Mouse (Mus musculus) limb, embryonic 14.5 days (tissue): ENCODE measurements around the gene Polm. TPM values are rescaled to one million over a fixed set of nuclear protein-coding genes. Genes with fewer than 3 reads are reported as not detected.

Experiments used
- ATAC-seq: fragments of 200-750 bp; cut with Nextera tagmentation; 2 replicates; pipeline ENCODE4 v1.8.0; 2017; ENCODE audit warnings: low read depth, moderate number of reproducible peaks, moderate TSS enrichment; ENCODE audit not compliant: low FRiP score
- DNase-seq: peaks from one replicate; pipeline ENCODE4 v3.0.0-alpha.2; 2015; ENCODE audit warnings: low spot score
- H3K27ac ChIP-seq: fragments of 300-500 bp; sonication (generic); replicated peaks from 2 replicates; pipeline ENCODE4 v1.5.1; 2014; ENCODE audit warnings: low read depth, mild to moderate bottlenecking, low read length, moderate library complexity, mixed read lengths
- H3K27me3 ChIP-seq: fragments of 300-500 bp; sonication (generic); 2 replicates; pipeline ENCODE4 v1.6.1; 2014; ENCODE audit warnings: low read length, mixed read lengths; ENCODE audit not compliant: control insufficient read depth, insufficient read depth
- H3K36me3 ChIP-seq: fragments of 300-500 bp; sonication (generic); 2 replicates; pipeline ENCODE4 v1.6.1; 2014; ENCODE audit warnings: mild to moderate bottlenecking, low read length, moderate library complexity, mixed read lengths; ENCODE audit not compliant: control insufficient read depth, insufficient read depth
- H3K4me1 ChIP-seq: fragments of 300-500 bp; sonication (generic); 2 replicates; pipeline ENCODE4 v1.6.1; 2014; ENCODE audit warnings: antibody characterized with exemption, low read length, mixed read lengths; ENCODE audit not compliant: control insufficient read depth, insufficient read depth
- H3K4me2 ChIP-seq: fragments of 300-500 bp; sonication (generic); replicated peaks from 2 replicates; pipeline ENCODE4 v1.6.1; 2014; ENCODE audit warnings: low read depth, mild to moderate bottlenecking, low read length, moderate library complexity; ENCODE audit not compliant: severe bottlenecking
- H3K4me3 ChIP-seq: fragments of 300-500 bp; sonication (generic); replicated peaks from 2 replicates; pipeline ENCODE4 v1.5.1; 2014; ENCODE audit warnings: low read length
- H3K9ac ChIP-seq: fragments of 300-500 bp; sonication (generic); 2 replicates; pipeline ENCODE4 v1.6.1; 2014; ENCODE audit warnings: mild to moderate bottlenecking, low read depth, low read length, moderate library complexity; ENCODE audit not compliant: severe bottlenecking
- H3K9me3 ChIP-seq: fragments of 300-500 bp; sonication (generic); 2 replicates; pipeline ENCODE4 v1.6.1; 2016; ENCODE audit warnings: low read length; ENCODE audit not compliant: control insufficient read depth
- POLR2A ChIP-seq: fragments of 200-500 bp; IDR thresholded peaks from 2 replicates; pipeline ENCODE4 v1.8.0; 2012; ENCODE audit warnings: inconsistent platforms, mild to moderate bottlenecking, moderate library complexity, borderline replicate concordance; ENCODE audit not compliant: insufficient read depth, insufficient read length; ENCODE audit errors: extremely low read depth
- WGBS: fragments of 180-500 bp; shearing (Covaris S2); extraction: QIAGEN DNeasy Blood & Tissue Kit; methylation state at CpG from one replicate; pipeline ENCODE4 v1.1.7; 2014; 5-methylcytosine and 5-hydroxymethylcytosine counted together
- polyA plus RNA-seq, 2 experiments: library from polyadenylated mRNA; depleted of rRNA in 1 of 2; stranded (reverse) in 1 of 2; unstranded in 1 of 2; fragments of >200 nt; fragmentation: Nextera tagmentation in 1 of 2; extraction: Ambion mirVana in 1 of 2; gene quantifications; 2 replicates each; pipeline versions ENCODE4 v1.2.1 to v1.2.3; 2012 to 2014

Gene Polm
- polyA plus RNA-seq, 2 experiments: 11.1 to 29.5 TPM

GRCm38 (mm10) chr11:5855481-5855880 is 17.7 kb upstream of the Polm start:
- 0 out of 2 replicates have a peak overlapping the region, but pooled peaks have one; percentile 25 for H3K9ac ChIP-seq
- no peak overlapping the region for H3K4me3 ChIP-seq
- H3K27me3 ChIP-seq: no peaks in the 10 kb centered on the region
- no peak overlapping the region for H3K4me2 ChIP-seq
- no peak for TF ChIP-seq POLR2A
- ATAC-seq: peak; percentile 36
- DNase-seq: no peak
- H3K36me3 ChIP-seq: no peaks in the 10 kb centered on the region
- H3K27ac ChIP-seq: peak overlapping the region; percentile 70
- H3K4me1 ChIP-seq: peaks cover 17% of the 10 kb centered on the region; the same call in 1 of the 2 replicates
- H3K9me3 ChIP-seq: no peaks in the 10 kb centered on the region

GRCm38 (mm10) chr11:5852314-5852713 is 14.5 kb upstream of the Polm start:
- no peak for TF ChIP-seq POLR2A
- no peaks in the 10 kb centered on the region for H3K36me3 ChIP-seq
- DNase-seq (no peak), ATAC-seq (no peak)
- H3K27ac ChIP-seq: no peak overlapping the region
- whole genome bisulfite sequencing: 11% methylated on average over 1 of the region's 1 CpGs
- no peak overlapping the region for H3K4me3 ChIP-seq
- H3K9ac ChIP-seq: no peak overlapping the region
- H3K4me1 ChIP-seq: peaks cover 29% of the 10 kb centered on the region
- no peaks in the 10 kb centered on the region for H3K27me3 ChIP-seq
- H3K9me3 ChIP-seq: no peaks in the 10 kb centered on the region
- no peak overlapping the region for H3K4me2 ChIP-seq

- H3K4me3 ChIP-seq: no peak overlapping the region
- DNase-seq (no peak), ATAC-seq (no peak)
- WGBS: 64% methylated on average over 4 of the region's 4 CpGs
- H3K9me3 ChIP-seq: no peaks in the 10 kb centered on the region
- 0 out of 2 replicates have a peak overlapping the region, but pooled peaks have one; percentile 1 for H3K27ac ChIP-seq
- H3K27me3 ChIP-seq: no peaks in the 10 kb centered on the region
- no peak for TF ChIP-seq POLR2A
- no peak overlapping the region for H3K4me2 ChIP-seq
- H3K9ac ChIP-seq: no peak overlapping the region
- H3K4me1 ChIP-seq: peaks cover 23% of the 10 kb centered on the region
- H3K36me3 ChIP-seq: no peaks in the 10 kb centered on the region
These were observed 13.4 kb upstream of the Polm start for GRCm38 (mm10) chr11:5851021-5851736.

GRCm38 (mm10) chr11:5850452-5850851 is 12.6 kb upstream of the Polm start:
- H3K4me1 ChIP-seq: peaks cover 16% of the 10 kb centered on the region
- H3K9me3 ChIP-seq: no peaks in the 10 kb centered on the region
- no peak overlapping the region for H3K4me2 ChIP-seq
- 57% methylated on average over 5 of the region's 5 CpGs for WGBS
- H3K36me3 ChIP-seq: no peaks in the 10 kb centered on the region
- DNase-seq (no peak), ATAC-seq (no peak)
- H3K9ac ChIP-seq: no peak overlapping the region
- no peak for TF ChIP-seq POLR2A
- no peaks in the 10 kb centered on the region for H3K27me3 ChIP-seq
- H3K27ac ChIP-seq: no peak overlapping the region
- no peak overlapping the region for H3K4me3 ChIP-seq

- Histone ChIP-seq H3K9ac (no peak overlapping the region), H3K9me3 (no peaks in the 10 kb centered on the region), H3K4me1 (peaks cover 15% of the 10 kb centered on the region), H3K4me3 (no peak overlapping the region), H3K27ac (no peak overlapping the region), H3K36me3 (no peaks in the 10 kb centered on the region), H3K27me3 (no peaks in the 10 kb centered on the region), H3K4me2 (no peak overlapping the region)
- no peak for TF ChIP-seq POLR2A
- ATAC-seq: no peak
- WGBS: 56% methylated on average over 2 of the region's 2 CpGs
- no peak for DNase-seq
These were observed 11.5 kb upstream of the Polm start for GRCm38 (mm10) chr11:5849316-5849715.
